Mouse (Mus musculus): ENCODE results near the gene B430306N03Rik. TPM values are rescaled to one million over a fixed set of nuclear protein-coding genes. Genes with fewer than 3 reads are reported as not detected.

The B430306N03Rik gene
- polyA plus RNA-seq, 1 experiment from 2014 or later, result 0.03 TPM

DNA sequence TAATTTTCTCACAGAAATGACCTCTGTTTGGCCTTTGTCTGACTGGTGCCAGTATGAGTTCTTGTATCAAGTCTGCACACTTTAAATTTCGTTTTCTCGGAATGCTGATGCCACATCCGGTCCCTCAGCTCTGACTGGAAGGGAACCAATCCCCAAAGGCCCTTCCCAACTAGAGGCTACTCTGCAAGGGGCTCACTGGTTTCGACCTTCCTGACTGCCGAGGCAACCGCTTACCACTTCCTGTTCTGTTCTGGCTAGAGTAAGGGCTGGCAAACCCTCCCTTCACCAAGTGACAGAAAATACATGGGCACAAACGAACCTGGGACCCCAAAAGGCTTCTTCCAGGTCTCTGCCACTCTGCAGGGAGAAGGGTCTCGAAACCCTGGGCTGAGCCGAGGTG lies 15.1 kb upstream of the B430306N03Rik start:
- POLR2A ChIA-PET, result no interaction called here
- no peak for DNase-seq (ENCODE audit: low read depth, low spot score)
- ATAC-seq, result no peak
- in situ Hi-C loops (cut with MboI; ENCODE audit: low pct_unique_long_range_greater_than_20kb), result no loop called here
- peaks cover 5% of the 10 kb centered on the region for H3K27me3 ChIP-seq
- CTCF ChIA-PET, result interaction anchor here (1.0 kb wide), 1 partner anchor 14 kb away, joined by 4 read pairs; no protein-coding TSS in a partner anchor
- no peak for TF ChIP-seq CTCF (IDR thresholded peaks at IDR 0.05)

DNA sequence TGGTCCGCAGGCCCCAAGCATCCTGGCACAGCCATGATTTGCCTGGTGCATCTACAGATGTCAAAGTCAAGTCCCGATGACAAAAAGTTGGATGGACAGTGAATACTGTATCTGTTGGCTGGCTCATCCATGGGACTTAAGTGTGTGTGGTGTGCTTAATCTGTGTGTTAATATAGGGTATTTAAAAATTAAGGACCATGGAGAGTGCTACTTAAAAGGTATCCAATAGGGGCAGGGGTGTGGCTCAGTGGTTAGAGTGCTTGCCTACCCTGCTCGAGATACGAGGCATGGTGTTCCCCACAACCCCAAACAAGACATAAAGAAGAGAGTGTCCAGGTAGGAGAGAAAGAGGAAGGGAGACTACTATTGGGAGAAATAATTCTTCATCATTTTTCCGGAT lies 14.1 kb upstream of the B430306N03Rik start:
- CTCF ChIA-PET, result no interaction called here
- H3K27me3 ChIP-seq, result peaks cover 10% of the 10 kb centered on the region
- no peak for ATAC-seq
- in situ Hi-C loops (cut with MboI; ENCODE audit: low pct_unique_long_range_greater_than_20kb), result no loop called here
- POLR2A ChIA-PET, result interaction anchor here (1.2 kb wide), 1 partner anchor 15 kb away, joined by 3 read pairs; no protein-coding TSS in a partner anchor
- TF ChIP-seq CTCF (IDR thresholded peaks at IDR 0.05), result no peak
- DNase-seq (ENCODE audit: low read depth, low spot score), result no peak

GRCm38 (mm10) chr17:48312124-48312523 lies 3.8 kb upstream of the B430306N03Rik start:
- POLR2A ChIA-PET, result no interaction called here

DNA sequence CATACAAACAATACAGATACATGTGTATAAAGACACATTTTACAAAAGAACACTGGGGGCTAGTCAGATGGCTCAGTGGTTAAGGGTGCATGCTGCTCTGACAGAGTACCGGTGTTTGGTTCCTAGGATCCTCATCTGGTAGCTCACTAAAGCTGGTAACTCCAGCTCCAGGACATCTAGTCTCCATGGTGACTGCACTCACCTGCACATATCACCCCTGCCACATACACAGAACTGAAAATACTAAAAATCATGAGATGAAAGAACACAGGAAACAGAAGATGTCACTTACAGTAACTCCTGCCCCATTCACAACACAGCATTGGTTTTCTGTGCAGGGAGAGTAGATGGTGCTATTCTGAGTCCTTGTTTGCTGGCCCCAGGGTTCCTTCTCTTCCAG lies 2.7 kb downstream of the B430306N03Rik start:
- ChIA-PET CTCF (no interaction called here), POLR2A (no interaction called here)
- no peak for ATAC-seq
- H3K27me3 ChIP-seq, result peaks cover 6% of the 10 kb centered on the region
- DNase-seq (ENCODE audit: low read depth, low spot score), result no peak
- no peak for TF ChIP-seq CTCF (IDR thresholded peaks at IDR 0.05)
- in situ Hi-C loops (cut with MboI; ENCODE audit: low pct_unique_long_range_greater_than_20kb), result no loop called here

More at GRCm38 (mm10) chr17:48312124-48312523, 3.8 kb upstream of the B430306N03Rik start:
- ATAC-seq (no peak), DNase-seq (ENCODE audit: low read depth, low spot score) (no peak)
- no peak for TF ChIP-seq CTCF (IDR thresholded peaks at IDR 0.05)
- CTCF ChIA-PET, result no interaction called here
- in situ Hi-C loops (cut with MboI; ENCODE audit: low pct_unique_long_range_greater_than_20kb), result no loop called here
- H3K27me3 ChIP-seq, result peaks cover 17% of the 10 kb centered on the region

DNA sequence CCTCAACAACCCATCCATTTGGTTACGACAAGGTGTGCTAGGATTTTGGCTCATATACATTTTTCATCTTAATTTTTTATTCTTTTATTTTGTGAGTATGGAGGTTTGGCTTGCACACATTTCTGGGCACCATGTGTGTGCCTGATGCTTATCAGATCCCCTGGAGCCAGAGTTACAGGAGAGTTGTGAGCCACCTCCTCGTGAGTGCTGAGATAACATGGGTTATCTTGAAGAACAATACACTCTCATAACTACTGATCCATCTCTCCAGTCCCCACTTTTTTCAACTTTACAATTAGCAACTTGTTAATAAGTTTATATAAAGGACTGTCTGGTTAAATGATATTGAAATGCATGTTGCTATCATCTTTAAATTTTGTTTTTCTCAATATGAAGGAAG lies 5.3 kb downstream of the B430306N03Rik start:
- in situ Hi-C loops (cut with MboI; ENCODE audit: low pct_unique_long_range_greater_than_20kb), result no loop called here
- no peak for TF ChIP-seq CTCF (IDR thresholded peaks at IDR 0.05)
- peaks cover 6% of the 10 kb centered on the region for H3K27me3 ChIP-seq
- ChIA-PET CTCF (no interaction called here), POLR2A (no interaction called here)
- no peak for DNase-seq (ENCODE audit: low read depth, low spot score)
- no peak for ATAC-seq

DNA sequence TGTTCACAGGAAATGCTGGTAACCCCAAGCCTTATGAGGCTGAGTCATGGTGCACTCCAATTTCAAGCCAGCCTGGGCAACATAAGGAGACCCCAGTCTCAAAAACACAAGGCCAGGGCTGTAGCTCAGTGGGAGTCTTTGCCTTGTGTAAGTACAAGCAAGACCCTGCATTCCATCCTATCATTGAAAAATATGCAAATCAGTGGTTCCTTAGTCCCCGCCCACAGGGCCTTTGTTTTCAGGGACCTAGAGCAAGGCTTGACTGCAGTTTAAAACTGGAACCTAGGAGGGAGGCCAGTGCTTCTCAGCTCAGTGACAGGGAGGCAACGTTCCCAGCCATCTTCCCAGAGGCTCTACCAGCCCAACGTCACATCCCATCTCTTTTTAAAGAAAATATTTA lies 7.3 kb downstream of the B430306N03Rik start:
- in situ Hi-C loops (cut with MboI; ENCODE audit: low pct_unique_long_range_greater_than_20kb), result no loop called here
- peaks cover 6% of the 10 kb centered on the region for H3K27me3 ChIP-seq
- no peak for ATAC-seq
- DNase-seq (ENCODE audit: low read depth, low spot score), result no peak
- no peak for TF ChIP-seq CTCF (IDR thresholded peaks at IDR 0.05)
- ChIA-PET CTCF (no interaction called here), POLR2A (no interaction called here)

DNA sequence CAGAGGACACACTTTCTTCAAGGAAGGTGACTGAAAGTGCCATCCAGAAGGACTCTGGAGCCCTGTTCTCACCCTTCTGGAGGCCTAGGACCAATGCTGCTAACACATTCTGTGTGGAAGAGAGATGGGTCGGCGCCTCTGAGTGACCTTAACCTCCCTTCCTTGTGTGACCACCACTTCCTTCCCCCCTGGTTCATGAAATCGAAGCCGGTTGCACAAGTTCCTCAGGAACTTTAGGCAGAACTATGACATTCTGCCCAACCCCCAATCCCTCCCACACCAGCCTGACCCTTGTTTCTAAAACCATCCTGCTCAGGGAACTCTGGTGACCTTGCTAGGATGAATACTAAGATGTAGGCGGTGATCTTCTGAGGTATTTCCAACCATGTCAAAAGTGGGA lies 8.3 kb downstream of the B430306N03Rik start:
- ChIA-PET POLR2A (no interaction called here), CTCF (no interaction called here)
- H3K27me3 ChIP-seq, result peaks cover 6% of the 10 kb centered on the region
- no peak for ATAC-seq
- DNase-seq (ENCODE audit: low read depth, low spot score), result no peak
- no peak for TF ChIP-seq CTCF (IDR thresholded peaks at IDR 0.05)
- in situ Hi-C loops (cut with MboI; ENCODE audit: low pct_unique_long_range_greater_than_20kb), result no loop called here

DNA sequence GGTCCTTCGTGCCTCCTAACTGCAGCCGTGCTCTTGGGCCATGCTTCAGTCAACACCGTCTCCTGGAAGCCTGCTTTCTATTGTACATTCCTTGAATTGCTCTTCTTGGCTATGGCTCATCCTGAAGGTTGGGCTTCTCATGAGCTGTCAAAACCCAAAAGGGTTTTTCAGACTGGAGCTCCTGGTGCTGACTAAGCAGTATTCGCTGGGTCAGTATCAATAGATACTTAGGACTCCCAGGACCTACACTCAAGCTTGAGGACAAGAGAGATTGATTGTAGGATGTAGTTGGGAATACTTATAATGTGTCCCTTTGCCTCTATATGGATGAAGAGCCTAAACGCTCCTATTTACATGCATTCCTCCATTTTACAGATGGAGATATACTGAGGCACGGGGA lies 9.2 kb downstream of the B430306N03Rik start:
- ATAC-seq, result no peak
- CTCF ChIA-PET, result no interaction called here
- POLR2A ChIA-PET, result no interaction called here
- no peak for DNase-seq (ENCODE audit: low read depth, low spot score)
- TF ChIP-seq CTCF (IDR thresholded peaks at IDR 0.05), result no peak
- peaks cover 6% of the 10 kb centered on the region for H3K27me3 ChIP-seq
- in situ Hi-C loops (cut with MboI; ENCODE audit: low pct_unique_long_range_greater_than_20kb), result loop anchor here (25.0 kb wide), 1 partner anchor 213 kb away; no protein-coding TSS in a partner anchor

- no peak for TF ChIP-seq CTCF (IDR thresholded peaks at IDR 0.05)
- in situ Hi-C loops (cut with MboI; ENCODE audit: low pct_unique_long_range_greater_than_20kb), result loop anchor here (25.0 kb wide), 1 partner anchor 213 kb away; no protein-coding TSS in a partner anchor
Observed at GRCm38 (mm10) chr17:48325638-48326037, 9.7 kb downstream of the B430306N03Rik start.

DNA sequence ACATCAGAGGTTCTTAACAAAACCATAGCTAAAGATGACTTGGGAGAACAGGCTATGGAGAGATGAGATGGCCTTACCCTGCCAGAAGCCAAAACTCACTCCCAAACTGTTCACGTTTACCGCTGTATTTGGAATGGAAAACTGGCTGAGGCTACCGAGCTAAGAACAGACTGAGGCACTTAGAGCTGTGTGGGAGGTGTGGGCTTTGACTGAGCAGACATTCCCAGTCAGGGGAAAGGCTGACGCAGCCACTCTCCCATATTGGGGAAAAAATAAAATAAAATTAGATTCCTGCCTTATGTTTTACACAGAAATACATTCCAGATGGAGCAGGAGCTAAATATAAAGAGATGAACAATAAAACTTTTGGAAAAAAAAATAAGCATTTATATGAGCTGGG lies 10.7 kb downstream of the B430306N03Rik start:
- POLR2A ChIA-PET, result interaction anchor here (0.6 kb wide), 1 partner anchor 1187 kb away, joined by 3 read pairs; no protein-coding TSS in a partner anchor
- DNase-seq (ENCODE audit: low read depth, low spot score), result no peak

More at GRCm38 (mm10) chr17:48325638-48326037, 9.7 kb downstream of the B430306N03Rik start:
- no peak for DNase-seq (ENCODE audit: low read depth, low spot score)
- ChIA-PET CTCF (interaction anchor here (1.1 to 1.3 kb wide), 2 partner anchors 9 to 39 kb away, joined by 3 to 5 read pairs; no protein-coding TSS in a partner anchor), POLR2A (no interaction called here)
- no peak for ATAC-seq
- H3K27me3 ChIP-seq, result peaks cover 6% of the 10 kb centered on the region

DNA sequence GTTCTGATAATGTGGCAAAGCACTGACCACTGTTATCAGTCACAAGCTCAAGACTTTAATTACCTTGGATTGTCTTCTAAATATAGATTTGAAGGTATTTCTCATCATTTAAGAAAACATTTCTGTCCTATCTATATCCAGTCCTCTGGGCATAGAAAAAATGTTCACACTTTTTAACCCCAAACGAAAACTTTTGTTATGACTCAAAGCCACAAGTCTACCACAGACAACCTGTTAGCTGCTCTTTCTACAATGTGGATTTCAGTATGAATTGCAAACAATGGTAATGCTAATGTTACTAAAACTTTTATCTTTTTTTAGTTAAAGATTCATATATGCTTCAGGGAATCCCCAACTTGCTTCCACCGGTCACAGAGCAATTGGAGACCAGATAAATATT lies 16.6 kb downstream of the B430306N03Rik start:
- DNase-seq (ENCODE audit: low read depth, low spot score), result no peak
- no peak for TF ChIP-seq CTCF (IDR thresholded peaks at IDR 0.05)
- in situ Hi-C loops (cut with MboI; ENCODE audit: low pct_unique_long_range_greater_than_20kb), result loop anchor here (25.0 kb wide), 1 partner anchor 220 kb away; no protein-coding TSS in a partner anchor
- H3K27me3 ChIP-seq, result peaks cover 3% of the 10 kb centered on the region
- CTCF ChIA-PET, result interaction anchor here (3.2 kb wide), 1 partner anchor 58 kb away, joined by 11 read pairs; no protein-coding TSS in a partner anchor
- ATAC-seq, result peak; percentile 51
- POLR2A ChIA-PET, result no interaction called here

More for the DNA sequence above, 10.7 kb downstream of the B430306N03Rik start:
- ATAC-seq, result no peak
- peaks cover 3% of the 10 kb centered on the region for H3K27me3 ChIP-seq
- in situ Hi-C loops (cut with MboI; ENCODE audit: low pct_unique_long_range_greater_than_20kb), result loop anchor here (25.0 kb wide), 1 partner anchor 214 kb away; no protein-coding TSS in a partner anchor
- CTCF ChIA-PET, result interaction anchor here (1.0 to 1.3 kb wide), 3 partner anchors 8 to 40 kb away, joined by 3 to 5 read pairs (median 3); no protein-coding TSS in a partner anchor
- TF ChIP-seq CTCF (IDR thresholded peaks at IDR 0.05), result no peak

Measured in Patski (cell line).